Mouse (Mus musculus): ENCODE measurements at regions not wholly inside any gene's neighbourhood (a gene's known extent, or its start where the extent isn't known, plus 50 kb on each side); places are given as distances from the start of the nearest gene placed in this dataset.
A peak's percentile ranks its signal among the peaks of the same experiment; 100 is the strongest.

DNA sequence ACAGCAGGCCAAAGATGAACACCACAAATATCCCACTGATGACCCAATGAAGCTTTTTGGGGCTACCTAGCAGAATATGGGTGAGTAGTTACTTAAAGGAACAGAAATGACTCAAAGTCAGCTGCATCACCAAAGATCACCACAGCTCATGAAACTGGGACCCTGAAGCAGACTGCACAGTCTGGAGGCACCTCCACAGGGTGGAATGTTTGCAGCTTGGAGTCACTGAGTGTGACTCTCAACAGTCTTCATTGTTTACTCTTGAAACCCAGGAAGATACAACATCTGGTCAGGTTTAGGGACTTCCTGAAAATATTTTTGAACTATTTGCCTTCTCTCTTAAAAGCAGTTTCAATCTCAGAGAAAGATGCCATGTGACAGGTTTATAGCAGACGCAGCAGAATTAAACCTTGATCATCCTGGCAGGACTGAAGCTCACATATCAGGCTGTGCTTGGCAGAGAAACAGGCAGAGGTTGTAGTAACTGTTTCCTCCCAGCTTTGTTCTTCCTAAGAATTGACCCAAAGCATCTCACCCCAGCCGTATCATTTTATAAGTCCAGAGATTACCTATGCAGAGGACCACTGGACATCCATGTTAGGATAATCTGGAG, 944.1 kb upstream of the Adgrl4 start:
- no peak for DNase-seq

GRCm38 (mm10) chr3:150530966-150531365, 906.7 kb upstream of the Adgrl4 start:
- no peak for DNase-seq

DNA sequence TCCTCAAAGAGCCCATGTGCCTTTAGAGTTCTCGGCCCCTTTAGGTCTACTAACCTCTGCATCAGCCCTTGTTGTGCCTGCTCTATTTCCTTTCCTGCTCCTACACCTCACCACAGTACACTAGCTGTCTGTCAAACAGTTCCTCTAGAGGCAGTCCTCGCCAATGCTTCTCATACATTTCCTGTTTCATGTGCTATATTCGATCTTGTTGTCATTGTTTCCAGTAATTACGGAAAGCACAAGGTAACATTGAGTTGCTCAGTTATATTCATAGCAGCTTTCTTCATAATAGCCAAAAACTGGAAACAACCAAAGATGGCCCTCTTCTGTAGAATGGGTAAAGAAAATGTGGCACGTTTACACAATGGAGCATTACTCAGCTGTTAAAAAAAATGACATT, 894.6 kb upstream of the Adgrl4 start:
- DNase-seq = no peak

DNA sequence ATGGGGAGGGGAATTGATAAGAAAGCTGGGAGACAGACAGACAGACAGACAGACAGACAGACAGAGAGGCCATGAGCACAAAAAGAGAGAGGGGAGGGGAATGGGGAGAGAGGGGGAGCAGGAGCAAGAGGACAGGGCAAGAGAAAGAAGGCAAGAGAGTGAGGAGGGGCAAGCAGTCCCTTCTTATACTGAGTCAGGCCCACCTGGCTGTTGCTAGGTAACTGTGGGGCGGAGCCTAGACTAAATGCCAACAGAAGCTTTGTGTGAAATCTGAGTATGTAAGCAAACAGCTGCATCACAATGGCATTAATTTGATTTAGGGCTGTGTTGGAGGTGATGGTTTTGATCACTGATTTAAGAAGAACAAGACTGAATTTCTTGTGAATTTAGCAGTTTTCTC, 849.2 kb upstream of the Adgrl4 start:
- DNase-seq = no peak

DNA sequence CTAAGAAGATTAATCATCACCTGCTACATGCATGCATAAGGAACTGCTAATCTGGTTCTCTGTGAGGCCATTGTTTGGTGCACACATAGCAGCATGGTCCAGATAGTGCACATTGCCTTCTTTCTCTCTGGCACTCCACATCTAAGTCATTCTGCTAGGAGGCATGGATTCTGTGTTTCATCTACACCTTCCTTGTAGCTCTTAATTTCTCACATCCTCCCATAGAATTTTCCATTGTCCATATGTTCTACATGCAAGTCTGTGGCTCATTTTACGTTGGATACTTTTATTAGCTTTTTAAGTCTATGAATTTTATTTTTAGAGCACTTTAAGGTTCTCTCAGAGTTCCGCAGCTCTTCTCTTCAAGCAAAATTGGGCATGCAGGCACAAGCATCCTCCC, 846.7 kb upstream of the Adgrl4 start:
- no peak for DNase-seq

DNA sequence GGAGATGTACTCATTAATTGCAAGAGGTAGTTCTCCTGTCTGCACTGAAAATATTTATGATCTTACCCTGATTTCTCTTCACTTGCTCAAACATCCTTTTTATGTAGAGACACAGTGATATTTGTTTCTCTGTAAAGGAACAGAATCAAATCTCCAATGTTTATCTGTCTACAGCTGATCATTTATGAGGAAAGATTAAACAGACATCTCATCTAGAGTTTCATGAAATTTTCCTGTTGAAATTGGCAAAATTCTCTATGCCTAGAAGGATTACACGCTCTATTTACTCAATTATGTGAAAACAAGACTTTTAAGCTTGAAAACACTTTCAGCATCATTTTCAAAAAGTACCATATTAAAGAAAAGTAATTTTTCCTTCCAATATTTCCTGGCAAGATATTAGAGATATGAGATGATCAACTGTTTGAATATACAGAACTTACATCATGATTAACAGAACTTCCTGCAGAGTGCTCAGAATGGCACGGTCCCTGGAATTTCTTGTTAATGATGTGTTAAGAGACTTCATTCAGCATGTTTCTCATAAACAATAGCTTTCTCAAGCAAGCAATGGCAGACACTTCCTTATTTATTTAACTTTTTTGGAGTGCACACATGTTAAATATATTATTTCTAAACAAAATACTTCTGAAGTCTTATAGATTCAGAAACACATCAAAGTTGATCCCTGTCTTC, 834.1 kb upstream of the Adgrl4 start:
- no peak for DNase-seq

- DNase-seq = peak; percentile 27
These were observed 827.0 kb upstream of the Adgrl4 start for GRCm38 (mm10) chr3:150610681-150611101.

DNA sequence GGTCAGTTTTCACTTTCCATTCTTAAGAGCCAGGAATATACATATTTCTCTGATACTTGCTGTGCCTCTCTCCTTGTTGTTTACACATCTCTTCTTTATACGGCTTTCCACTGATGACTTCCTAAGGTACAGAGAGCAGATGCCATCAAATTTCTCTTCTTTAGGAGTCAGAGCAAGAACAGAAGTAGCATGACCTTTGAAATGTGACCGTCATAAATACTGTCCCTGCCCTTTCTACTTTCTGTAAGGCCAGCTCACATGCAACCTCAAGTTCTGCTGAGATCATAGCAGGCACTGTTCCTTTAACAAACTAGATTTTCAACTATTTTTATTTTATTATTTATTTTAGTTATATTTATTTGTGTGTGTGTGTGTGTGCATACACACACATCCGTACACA, 800.1 kb upstream of the Adgrl4 start:
- no peak for DNase-seq

GRCm38 (mm10) chr3:150640004-150640676, 797.5 kb upstream of the Adgrl4 start:
- DNase-seq = no peak

DNA sequence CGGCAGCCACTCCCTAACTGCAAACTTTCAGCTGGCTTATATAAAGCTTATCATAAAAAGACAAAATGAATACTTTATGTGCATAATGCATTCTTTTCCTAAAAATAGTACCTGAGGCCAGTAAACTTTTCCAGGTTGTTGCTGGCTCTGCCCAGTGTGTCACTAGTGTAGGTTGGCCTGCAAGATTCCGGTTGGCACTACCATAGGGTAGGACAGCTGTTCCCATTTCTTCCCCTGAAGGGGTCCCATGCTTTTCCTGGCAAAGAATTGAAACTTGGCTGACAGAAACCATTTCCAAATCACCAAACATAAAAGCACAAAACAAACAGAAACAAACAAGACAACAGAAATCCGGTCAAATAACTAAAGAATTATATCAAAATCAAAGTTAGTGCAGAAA, 789.6 kb upstream of the Adgrl4 start:
- no peak for DNase-seq

- peak; percentile 1 for DNase-seq
These were observed 787.7 kb upstream of the Adgrl4 start for GRCm38 (mm10) chr3:150649783-150650565.

DNA sequence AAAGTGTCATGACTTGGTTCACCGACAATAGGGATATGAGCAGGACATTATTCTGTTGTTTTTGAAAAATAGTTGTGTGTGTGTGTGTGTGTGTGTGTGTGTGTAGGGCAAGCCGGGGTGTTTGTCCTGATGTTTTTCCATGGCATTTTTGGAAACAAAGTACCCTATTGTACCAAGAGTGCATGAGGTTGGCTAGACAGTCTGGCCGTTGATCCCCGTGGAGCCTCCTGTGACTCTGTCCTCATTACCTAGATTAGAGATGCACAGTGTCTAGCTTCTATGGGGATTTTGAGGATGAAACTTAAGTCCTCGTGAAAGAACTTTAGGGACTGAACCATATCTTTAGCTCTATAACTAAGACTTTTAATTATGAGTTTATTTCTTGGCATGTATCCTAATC, 741.9 kb upstream of the Adgrl4 start:
- DNase-seq = no peak

DNA sequence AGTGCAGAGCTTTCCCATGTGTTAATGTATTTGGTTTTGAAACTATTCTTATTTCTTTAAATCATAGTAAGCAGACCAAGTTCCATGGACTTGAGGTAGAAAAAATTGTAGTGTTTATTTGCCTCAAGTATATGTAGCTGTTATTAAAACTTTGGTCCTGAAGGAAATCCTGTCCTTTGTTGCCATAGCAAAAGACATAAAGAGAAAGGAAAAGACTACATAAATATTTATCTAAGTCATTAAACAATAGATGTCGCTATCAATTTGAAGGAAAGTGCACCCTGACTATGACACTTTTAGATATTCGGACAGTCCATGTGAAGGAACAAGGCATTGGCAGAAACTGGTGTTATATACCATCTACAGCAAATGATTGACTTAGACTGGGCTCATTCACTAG, 737.7 kb upstream of the Adgrl4 start:
- DNase-seq = no peak
